Mouse (Mus musculus): ENCODE data around the gene Olfr218.

- no peak for TF ChIP-seq CTCF (IDR thresholded peaks at IDR 0.05)
- TF ChIP-seq POLR2A (IDR thresholded peaks at IDR 0.05; ENCODE audit: insufficient read depth, low read depth, low read length), result no peak
Observed at GRCm38 (mm10) chr1:173196359-173196758, 1.2 kb upstream of the Olfr218 start.

All from heart, adult 2 months (tissue).